Mouse (Mus musculus) kidney, embryonic 14.5 days (tissue): Measurements from ENCODE around the gene Slc12a1. TPM values are rescaled to one million over a fixed set of nuclear protein-coding genes. Genes with fewer than 3 reads are reported as not detected.

Experiments
- ATAC-seq: fragments of 200-750 bp; cut with Nextera tagmentation; 2 replicates; pipeline ENCODE4 v1.8.0; 2017; ENCODE audit warnings: moderate number of reproducible peaks, mild to moderate bottlenecking, moderate TSS enrichment, moderate library complexity; ENCODE audit not compliant: low FRiP score, low TSS enrichment
- H3K27ac ChIP-seq: fragments of 300-500 bp; sonication (generic); 2 replicates; pipeline ENCODE4 v1.5.1; 2014; ENCODE audit warnings: low read depth, mild to moderate bottlenecking, low read length, moderate library complexity, mixed read lengths
- H3K27me3 ChIP-seq: fragments of 300-500 bp; sonication (generic); 2 replicates; pipeline ENCODE4 v1.6.1; 2014; ENCODE audit warnings: mild to moderate bottlenecking, low read length; ENCODE audit not compliant: control insufficient read depth, insufficient read depth
- H3K36me3 ChIP-seq: fragments of 300-500 bp; sonication (generic); 2 replicates; pipeline ENCODE4 v1.6.1; 2014; ENCODE audit warnings: low read length, mixed read lengths; ENCODE audit not compliant: control insufficient read depth, insufficient read depth
- H3K4me1 ChIP-seq: fragments of 300-500 bp; sonication (generic); 2 replicates; pipeline ENCODE4 v1.6.1; 2014; ENCODE audit warnings: low read length, mixed read lengths; ENCODE audit not compliant: control insufficient read depth, insufficient read depth
- H3K4me2 ChIP-seq: fragments of 300-500 bp; sonication (generic); replicated peaks from 2 replicates; pipeline ENCODE4 v1.6.1; 2014; ENCODE audit warnings: low read depth, mild to moderate bottlenecking, low read length
- H3K4me3 ChIP-seq: fragments of 300-500 bp; sonication (generic); 2 replicates; pipeline ENCODE4 v1.5.1; 2014; ENCODE audit warnings: mild to moderate bottlenecking, low read length
- H3K9ac ChIP-seq: fragments of 300-500 bp; sonication (generic); 2 replicates; pipeline ENCODE4 v1.6.1; 2014; ENCODE audit warnings: low read depth, mild to moderate bottlenecking, low read length, moderate library complexity
- H3K9me3 ChIP-seq: fragments of 300-500 bp; sonication (generic); 2 replicates; pipeline ENCODE4 v1.6.1; 2016; ENCODE audit warnings: low read length; ENCODE audit not compliant: control insufficient read depth
- WGBS: fragments of 180-500 bp; shearing (Covaris S2); extraction: QIAGEN DNeasy Blood & Tissue Kit; methylation state at CpG from one replicate; pipeline ENCODE4 v1.1.7; 2014; 5-methylcytosine and 5-hydroxymethylcytosine counted together
- polyA plus RNA-seq: library from polyadenylated mRNA; unstranded; fragments of >200 nt; fragmentation: Nextera tagmentation; extraction: Ambion mirVana; gene quantifications from 2 replicates; pipeline ENCODE4 v1.2.1, GENCODE M21; 2014

Gene Slc12a1
- polyA plus RNA-seq, 1 experiment from 2014 or later, result 21.4 TPM

- no peaks in the 10 kb centered on the region for H3K27me3 ChIP-seq
- peak within 1 kb of the TSS; percentile 85 for H3K27ac ChIP-seq
- no peaks in the 10 kb centered on the region for H3K9me3 ChIP-seq
- peak within 1 kb of the TSS; percentile 62 for H3K4me2 ChIP-seq
- peaks cover 5% of the 10 kb centered on the region; the same call in 1 of the 2 replicates for H3K4me1 ChIP-seq
- under 1% methylated on average over 74 of the region's 96 CpGs for WGBS
- peak within 1 kb of the TSS; percentile 82 for H3K9ac ChIP-seq
- H3K36me3 ChIP-seq, result peaks cover 25% of the 10 kb centered on the region
- ATAC-seq, result peak; percentile 99
- H3K4me3 ChIP-seq, result peak within 1 kb of the TSS; percentile 65
Observed at GRCm38 (mm10) chr2:125247108-125247961, 95.0 kb downstream of the Slc12a1 start, which contains the start of gene Dut. Dut (plus strand) TSS chr2:125247190.

- Histone ChIP-seq H3K9ac (peak overlapping the region; percentile 82), H3K4me1 (peaks cover 5% of the 10 kb centered on the region; the same call in 1 of the 2 replicates), H3K4me3 (peak overlapping the region; percentile 65), H3K36me3 (peaks cover 29% of the 10 kb centered on the region), H3K27me3 (no peaks in the 10 kb centered on the region), H3K4me2 (peak overlapping the region; percentile 62), H3K27ac (peak overlapping the region; percentile 85), H3K9me3 (no peaks in the 10 kb centered on the region)
- WGBS, result under 1% methylated on average over 9 of the region's 9 CpGs
- no peak; the same call in 1 of the 2 replicates for ATAC-seq
Observed at GRCm38 (mm10) chr2:125247962-125248235, 95.6 kb downstream of the Slc12a1 start.

GRCm38 (mm10) chr2:125248256-125248655 lies 96.0 kb downstream of the Slc12a1 start:
- Histone ChIP-seq H3K4me1 (peaks cover 5% of the 10 kb centered on the region; the same call in 1 of the 2 replicates), H3K27ac (peak overlapping the region; percentile 85), H3K9me3 (no peaks in the 10 kb centered on the region), H3K4me3 (peak overlapping the region; percentile 65), H3K27me3 (no peaks in the 10 kb centered on the region), H3K9ac (peak overlapping the region; percentile 82), H3K36me3 (peaks cover 32% of the 10 kb centered on the region), H3K4me2 (peak overlapping the region; percentile 62)
- no peak for ATAC-seq
- WGBS, result 0% methylated on average over 8 of the region's 8 CpGs

GRCm38 (mm10) chr2:125249339-125249738 lies 97.0 kb downstream of the Slc12a1 start:
- Histone ChIP-seq H3K36me3 (peaks cover 43% of the 10 kb centered on the region), H3K27ac (no peak overlapping the region), H3K9me3 (peaks cover 6% of the 10 kb centered on the region; the same call in 1 of the 2 replicates), H3K9ac (no peak overlapping the region), H3K4me2 (peak overlapping the region; percentile 62), H3K4me1 (peaks cover 5% of the 10 kb centered on the region; the same call in 1 of the 2 replicates), H3K4me3 (peak overlapping the region; percentile 65; the same call in 1 of the 2 replicates), H3K27me3 (no peaks in the 10 kb centered on the region)
- 67% methylated on average over 4 of the region's 4 CpGs for WGBS
- ATAC-seq, result no peak

- Histone ChIP-seq H3K27ac (no peak overlapping the region), H3K9me3 (peaks cover 6% of the 10 kb centered on the region; the same call in 1 of the 2 replicates), H3K4me2 (no peak overlapping the region), H3K4me3 (no peak overlapping the region; the same call in 1 of the 2 replicates), H3K27me3 (no peaks in the 10 kb centered on the region), H3K4me1 (peaks cover 5% of the 10 kb centered on the region; the same call in 1 of the 2 replicates), H3K36me3 (peaks cover 46% of the 10 kb centered on the region), H3K9ac (no peak overlapping the region)
- ATAC-seq, result no peak
- 87% methylated on average over 4 of the region's 4 CpGs for WGBS
Observed at GRCm38 (mm10) chr2:125249874-125250273, 97.6 kb downstream of the Slc12a1 start.

GRCm38 (mm10) chr2:125251781-125252180 lies 99.5 kb downstream of the Slc12a1 start:
- H3K9ac ChIP-seq, result no peak overlapping the region
- peaks cover 6% of the 10 kb centered on the region; the same call in 1 of the 2 replicates for H3K9me3 ChIP-seq
- H3K4me3 ChIP-seq, result no peak overlapping the region
- WGBS, result 95% methylated on average over 4 of the region's 4 CpGs
- H3K4me1 ChIP-seq, result peaks cover 5% of the 10 kb centered on the region; the same call in 1 of the 2 replicates
- no peak overlapping the region for H3K27ac ChIP-seq
- H3K27me3 ChIP-seq, result no peaks in the 10 kb centered on the region
- ATAC-seq, result no peak
- peaks cover 63% of the 10 kb centered on the region for H3K36me3 ChIP-seq
- H3K4me2 ChIP-seq, result no peak overlapping the region

GRCm38 (mm10) chr2:125252275-125252674 lies 100.0 kb downstream of the Slc12a1 start:
- H3K4me2 ChIP-seq, result no peak overlapping the region
- no peak overlapping the region for H3K27ac ChIP-seq
- ATAC-seq, result no peak
- H3K9me3 ChIP-seq, result peaks cover 6% of the 10 kb centered on the region; the same call in 1 of the 2 replicates
- 48% methylated on average over 2 of the region's 2 CpGs for WGBS
- peaks cover 5% of the 10 kb centered on the region; the same call in 1 of the 2 replicates for H3K4me1 ChIP-seq
- no peaks in the 10 kb centered on the region for H3K27me3 ChIP-seq
- H3K36me3 ChIP-seq, result peaks cover 68% of the 10 kb centered on the region
- no peak overlapping the region for H3K4me3 ChIP-seq
- no peak overlapping the region for H3K9ac ChIP-seq

- H3K36me3 ChIP-seq, result peaks cover 80% of the 10 kb centered on the region
Observed at GRCm38 (mm10) chr2:125253699-125254098, 101.4 kb downstream of the Slc12a1 start.

GRCm38 (mm10) chr2:125254630-125255029 lies 102.3 kb downstream of the Slc12a1 start:
- ATAC-seq, result no peak
- H3K36me3 ChIP-seq, result peaks cover 83% of the 10 kb centered on the region
- 93% methylated on average over 3 of the region's 3 CpGs for WGBS
- no peak overlapping the region for H3K9ac ChIP-seq
- H3K27ac ChIP-seq, result no peak overlapping the region
- no peak overlapping the region for H3K4me2 ChIP-seq
- H3K4me1 ChIP-seq, result no peaks in the 10 kb centered on the region
- H3K9me3 ChIP-seq, result peaks cover 6% of the 10 kb centered on the region; the same call in 1 of the 2 replicates
- no peak overlapping the region for H3K4me3 ChIP-seq
- no peaks in the 10 kb centered on the region for H3K27me3 ChIP-seq

More at GRCm38 (mm10) chr2:125253699-125254098, 101.4 kb downstream of the Slc12a1 start:
- ATAC-seq, result no peak
- Histone ChIP-seq H3K27ac (no peak overlapping the region), H3K9me3 (peaks cover 6% of the 10 kb centered on the region; the same call in 1 of the 2 replicates), H3K4me3 (no peak overlapping the region), H3K27me3 (no peaks in the 10 kb centered on the region), H3K9ac (no peak overlapping the region), H3K4me1 (peaks cover 1% of the 10 kb centered on the region; the same call in 1 of the 2 replicates), H3K4me2 (no peak overlapping the region)
- 93% methylated on average over 6 of the region's 6 CpGs for WGBS
